Mouse (Mus musculus) liver, embryonic 14.5 days (tissue): Measurements from ENCODE around the gene Plekhm2.

ENCODE experiments used
- CTCF ChIP-seq: IDR thresholded peaks from 2 replicates; pipeline ENCODE4 v1.5.1; 2016; ENCODE audit warnings: antibody characterized with exemption, low read depth, control low read depth
- EP300 ChIP-seq: IDR thresholded peaks from 2 replicates; pipeline ENCODE4 v1.6.1; 2016; ENCODE audit warnings: antibody characterized with exemption, low read depth

- TF ChIP-seq CTCF (no peak), EP300 (no peak)
These were observed 39.9 kb upstream of the Plekhm2 start for GRCm38 (mm10) chr4:141704625-141705024.
